Mouse (Mus musculus) urinary bladder, postnatal 10 days (tissue): ENCODE results near the gene Ntn1.

Experiments
- DNase-seq: peaks from one replicate; pipeline ENCODE4 v3.0.0; 2022; ENCODE audit warnings: low spot score

Ntn1 gene

DNA sequence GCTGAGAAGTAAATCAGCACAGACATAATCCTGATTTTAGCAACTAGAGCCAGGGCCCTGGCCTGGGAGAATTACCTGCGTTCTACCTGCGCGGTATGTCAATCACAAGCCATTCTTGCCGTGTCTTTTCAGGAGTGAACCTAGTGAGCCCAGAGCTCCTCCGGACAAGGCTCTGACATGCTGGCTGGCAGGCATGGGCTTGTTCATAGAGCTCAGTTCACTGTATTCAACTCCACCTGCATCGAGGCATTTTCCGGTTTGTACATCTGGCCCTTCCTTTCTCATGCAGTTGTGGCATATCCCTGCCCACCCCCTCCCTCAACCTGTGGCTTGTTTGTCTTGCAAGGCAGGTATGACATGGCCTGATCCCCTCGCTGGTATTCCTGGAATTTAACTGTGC, 5.0 kb upstream of the Ntn1 start:
- DNase-seq, result no peak

- DNase-seq, result no peak
Observed at GRCm38 (mm10) chr11:68404185-68404584, 3.6 kb upstream of the Ntn1 start.

DNA sequence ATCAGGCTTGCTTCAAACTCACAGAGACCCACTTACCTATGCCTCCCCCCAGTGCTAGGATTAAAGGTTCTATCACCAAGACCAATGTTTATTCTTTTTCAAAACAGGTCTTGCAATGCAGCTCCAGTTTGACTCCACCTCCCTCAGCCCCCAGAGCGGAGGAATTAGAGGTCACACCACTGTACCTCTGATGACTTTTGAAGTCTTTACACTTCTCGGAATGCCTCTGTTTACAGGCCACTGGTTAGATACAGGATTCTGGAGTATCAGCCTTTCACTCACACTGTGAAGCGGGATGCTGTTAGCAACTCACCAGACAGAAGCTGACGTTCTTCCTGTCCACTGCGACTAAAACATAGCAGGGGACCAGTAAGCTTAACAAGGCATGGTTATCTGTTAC, 805 bp upstream of the Ntn1 start:
- no peak for DNase-seq

GRCm38 (mm10) chr11:68400021-68400671, 477 bp downstream of the Ntn1 start:
- DNase-seq, result no peak

DNA sequence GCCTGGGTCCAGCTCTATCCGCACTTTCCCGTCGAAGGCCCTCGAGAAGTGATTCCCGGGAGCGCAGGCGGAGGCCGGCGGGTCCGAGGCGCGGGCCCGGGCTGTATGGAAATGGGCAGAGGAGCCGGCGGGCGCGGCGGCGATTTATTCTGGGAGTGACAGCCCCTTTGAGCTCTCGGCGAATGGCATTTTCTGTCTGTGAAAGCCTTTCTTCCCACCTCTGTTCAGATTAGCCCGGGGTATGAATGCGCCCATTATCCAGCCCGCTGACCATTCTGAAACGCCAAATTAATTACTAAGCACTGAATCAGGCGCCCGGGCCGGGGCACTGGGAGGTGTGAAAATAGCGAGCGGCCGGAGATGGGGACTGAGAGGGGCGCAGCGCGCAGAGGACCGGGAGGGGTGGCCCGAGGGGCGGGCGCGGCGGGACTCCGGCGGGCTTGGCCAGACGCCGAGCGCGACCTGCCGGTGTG, 1.0 kb downstream of the Ntn1 start:
- no peak for DNase-seq

GRCm38 (mm10) chr11:68398891-68399547, 1.6 kb downstream of the Ntn1 start:
- DNase-seq, result no peak

- no peak for DNase-seq
Observed at GRCm38 (mm10) chr11:68395546-68395945, 5.1 kb downstream of the Ntn1 start.

DNA sequence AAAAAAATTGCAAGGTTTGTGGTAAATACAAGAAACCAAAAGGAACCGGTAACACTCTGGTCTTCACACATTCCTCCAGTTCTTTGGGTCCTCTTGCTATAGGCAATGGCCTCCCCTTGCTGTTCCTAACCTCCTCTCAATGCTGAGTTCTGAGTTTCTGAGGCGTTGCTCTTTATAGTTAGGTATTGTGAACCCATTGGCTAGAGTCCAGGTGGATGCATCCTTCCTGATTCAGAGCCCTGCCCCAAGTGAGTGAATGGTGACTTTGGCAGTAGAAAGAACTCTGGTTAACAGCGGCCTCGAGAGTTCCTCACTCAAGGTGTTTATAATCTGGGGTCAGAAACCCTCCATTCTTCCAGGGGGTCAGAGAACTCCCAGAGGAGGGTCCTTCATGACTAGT, 5.9 kb downstream of the Ntn1 start:
- DNase-seq, result no peak

DNA sequence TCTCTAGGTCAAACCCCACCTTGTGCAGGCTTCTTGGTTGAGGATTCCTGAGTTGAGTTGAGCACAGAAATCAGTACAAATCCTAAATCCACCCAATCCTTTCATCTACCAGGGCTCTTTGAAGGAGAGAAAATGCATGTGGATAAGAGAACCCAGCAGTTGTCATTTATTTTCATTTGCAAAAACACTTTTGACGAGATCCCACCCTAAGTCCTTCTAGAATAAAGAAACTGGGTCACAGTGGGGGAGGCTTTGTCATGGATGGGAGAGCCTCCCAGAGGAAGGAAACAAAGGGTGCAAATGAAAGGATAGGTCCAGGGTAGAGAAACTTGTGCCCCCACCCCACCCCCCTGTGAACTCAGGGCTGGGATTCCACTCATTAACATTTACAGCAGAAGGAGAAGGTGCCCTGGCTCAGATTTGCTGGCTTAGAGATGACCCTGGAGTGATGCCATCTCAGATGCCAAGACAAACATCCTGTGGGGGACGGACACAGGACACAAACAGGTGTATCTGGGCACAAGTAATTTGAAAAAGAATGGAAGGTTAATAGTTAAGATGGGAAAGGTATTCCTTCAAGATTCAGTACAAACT, 6.6 kb downstream of the Ntn1 start:
- DNase-seq, result no peak

DNA sequence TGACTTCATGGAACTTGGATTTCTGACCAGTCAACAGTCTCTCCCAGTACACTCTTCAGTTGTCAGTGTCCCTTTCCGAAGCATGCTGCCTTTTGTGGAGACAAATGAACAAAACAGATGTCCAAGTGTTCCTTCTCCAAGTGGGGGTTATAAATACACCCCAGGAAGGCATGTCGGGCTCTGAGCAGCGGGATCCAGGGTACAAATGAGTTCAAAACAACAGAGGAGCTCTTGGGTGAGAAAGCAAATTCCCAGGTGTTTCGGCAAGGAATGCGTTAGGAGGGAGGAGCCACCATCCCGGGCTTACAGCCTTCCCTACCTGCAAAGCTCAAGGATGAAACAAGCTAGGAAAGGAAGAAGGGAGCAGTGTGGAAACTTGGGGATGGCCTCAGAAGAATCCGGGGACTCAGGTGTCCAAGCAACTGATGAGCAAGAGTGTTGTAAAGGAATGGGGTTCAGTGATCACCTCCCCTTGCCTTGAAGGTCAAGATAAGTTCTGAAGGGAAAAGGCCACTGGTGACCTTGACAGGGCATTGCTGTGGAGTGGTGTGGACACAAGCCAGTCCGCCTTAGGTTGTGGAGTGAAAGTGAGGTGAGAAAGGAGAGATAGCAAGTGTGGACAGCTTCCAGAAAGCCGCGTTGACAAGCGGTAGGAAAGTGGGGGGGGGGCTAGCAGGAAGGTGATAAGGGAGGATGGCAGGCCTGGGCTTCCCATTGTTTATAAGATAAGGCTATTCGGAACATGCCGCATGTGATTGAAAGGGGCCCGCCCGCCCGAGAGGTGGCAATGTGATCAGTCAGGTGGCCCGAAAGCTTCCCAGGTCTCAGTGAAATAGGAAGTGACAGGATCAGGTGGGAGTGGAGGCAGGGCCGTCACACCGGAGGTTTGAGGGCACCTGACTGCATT, 10.0 kb downstream of the Ntn1 start:
- no peak for DNase-seq

DNA sequence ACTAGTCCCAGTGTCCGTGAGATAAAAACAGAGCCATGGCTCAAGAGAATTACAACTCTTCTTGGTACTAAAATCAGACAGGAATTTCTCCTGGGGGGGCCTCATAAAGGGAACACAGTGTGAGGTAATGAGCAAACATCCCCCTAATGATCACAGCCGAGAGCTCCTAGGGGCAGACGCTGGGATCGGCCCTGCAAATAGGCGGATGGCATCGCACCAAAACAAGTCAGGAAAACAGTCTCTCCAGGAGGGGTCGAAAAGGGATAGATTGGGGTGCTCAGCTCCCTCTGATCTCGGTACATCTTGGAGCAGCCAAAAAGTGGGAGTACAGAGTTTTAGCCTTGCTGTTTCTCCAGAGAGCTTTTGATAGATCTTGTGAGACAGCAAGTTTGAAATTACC, 11.0 kb downstream of the Ntn1 start:
- DNase-seq, result no peak

GRCm38 (mm10) chr11:68388655-68389015, 12.0 kb downstream of the Ntn1 start:
- DNase-seq, result no peak

DNA sequence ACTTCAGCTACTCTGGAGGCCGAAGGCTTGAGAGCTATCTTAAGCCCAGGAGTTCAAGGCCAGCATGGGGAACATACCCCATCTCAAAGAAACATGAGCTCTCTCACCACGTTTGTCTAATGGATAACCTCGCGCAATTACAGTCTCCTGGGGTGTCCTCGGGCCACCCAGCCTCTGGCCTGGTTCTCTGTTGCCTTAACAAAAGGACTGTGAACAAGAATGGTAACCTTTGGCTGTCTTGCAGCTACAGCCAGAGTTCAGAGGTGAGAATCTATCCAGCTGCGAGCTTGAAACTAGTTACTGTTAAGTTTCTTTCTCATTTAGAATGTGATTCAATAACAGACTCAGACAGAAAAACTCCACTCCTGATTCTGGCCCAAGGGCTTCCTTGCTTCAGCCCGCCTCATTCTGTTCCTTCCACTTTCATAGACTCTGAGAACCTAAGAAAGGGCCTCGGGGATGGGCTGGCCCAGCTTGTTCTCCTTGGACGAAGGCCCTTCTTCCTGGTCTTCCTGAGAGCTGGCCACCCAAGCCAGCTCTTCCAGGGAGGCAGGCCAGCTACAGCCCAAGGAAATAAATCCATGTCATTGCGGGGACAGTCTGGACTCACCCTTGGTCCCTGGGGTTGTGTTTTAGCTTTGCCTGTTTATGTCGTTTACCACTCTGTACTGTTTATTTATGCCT, 12.5 kb downstream of the Ntn1 start:
- DNase-seq, result no peak

DNA sequence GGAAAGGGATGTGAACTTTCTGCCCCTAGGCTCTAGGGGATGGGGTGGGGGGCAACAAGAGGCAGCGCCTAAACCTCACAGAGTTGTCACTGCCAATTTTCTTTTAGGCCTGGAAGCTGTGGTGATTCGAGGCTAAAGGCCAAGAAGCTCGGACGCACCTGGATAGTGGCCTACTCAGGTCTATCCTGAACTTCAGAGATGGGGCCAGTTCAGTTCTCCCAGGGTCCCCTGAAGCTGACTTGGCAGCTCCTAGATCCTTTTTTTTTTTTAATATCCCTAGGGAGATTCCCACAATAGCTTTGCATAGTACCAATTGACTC, 13.2 kb downstream of the Ntn1 start:
- DNase-seq, result no peak

DNA sequence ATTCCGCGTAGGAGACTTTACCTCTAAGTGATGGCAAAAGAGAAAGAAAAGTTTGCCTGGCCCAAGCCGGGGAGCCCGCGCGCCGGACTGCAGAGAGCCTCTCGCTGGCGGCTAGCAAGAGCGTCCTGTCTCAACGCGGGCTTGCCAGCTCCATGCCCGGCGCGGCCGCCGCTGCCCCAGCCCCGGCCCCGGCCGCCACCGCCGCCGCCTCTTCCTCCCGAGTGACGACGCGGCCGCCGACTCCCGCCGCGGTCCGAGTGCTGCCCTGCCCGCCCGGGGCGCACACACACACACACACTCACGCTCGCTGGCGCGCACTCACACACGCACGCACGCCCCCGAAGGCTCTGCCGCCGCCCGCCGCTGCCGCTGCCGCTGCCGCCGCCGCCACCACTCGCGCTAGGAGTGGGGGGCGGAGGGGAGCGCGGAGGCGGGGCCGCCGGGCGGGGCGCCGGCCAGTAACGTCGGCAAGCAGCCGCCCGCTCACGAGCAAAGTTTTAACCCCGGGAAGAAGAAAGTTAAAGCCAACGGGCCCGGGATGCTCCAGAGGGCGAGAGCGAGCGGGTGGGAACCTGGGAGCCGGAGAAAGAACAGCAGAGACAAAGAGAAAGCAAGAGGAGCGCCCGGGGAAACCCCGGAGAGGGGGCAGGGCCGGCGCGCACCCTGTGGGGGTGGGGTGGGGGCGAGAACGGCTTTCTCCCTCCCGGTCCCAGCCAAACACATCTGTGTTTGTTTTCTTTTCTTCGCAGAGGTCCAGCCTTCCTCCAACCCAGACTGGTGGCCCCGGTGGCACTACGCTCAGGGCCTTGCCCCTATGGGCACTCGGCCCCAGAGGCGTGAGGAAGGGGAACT, 13.8 kb downstream of the Ntn1 start:
- no peak for DNase-seq

- no peak for DNase-seq
Observed at GRCm38 (mm10) chr11:68385921-68386588, 14.6 kb downstream of the Ntn1 start.

DNA sequence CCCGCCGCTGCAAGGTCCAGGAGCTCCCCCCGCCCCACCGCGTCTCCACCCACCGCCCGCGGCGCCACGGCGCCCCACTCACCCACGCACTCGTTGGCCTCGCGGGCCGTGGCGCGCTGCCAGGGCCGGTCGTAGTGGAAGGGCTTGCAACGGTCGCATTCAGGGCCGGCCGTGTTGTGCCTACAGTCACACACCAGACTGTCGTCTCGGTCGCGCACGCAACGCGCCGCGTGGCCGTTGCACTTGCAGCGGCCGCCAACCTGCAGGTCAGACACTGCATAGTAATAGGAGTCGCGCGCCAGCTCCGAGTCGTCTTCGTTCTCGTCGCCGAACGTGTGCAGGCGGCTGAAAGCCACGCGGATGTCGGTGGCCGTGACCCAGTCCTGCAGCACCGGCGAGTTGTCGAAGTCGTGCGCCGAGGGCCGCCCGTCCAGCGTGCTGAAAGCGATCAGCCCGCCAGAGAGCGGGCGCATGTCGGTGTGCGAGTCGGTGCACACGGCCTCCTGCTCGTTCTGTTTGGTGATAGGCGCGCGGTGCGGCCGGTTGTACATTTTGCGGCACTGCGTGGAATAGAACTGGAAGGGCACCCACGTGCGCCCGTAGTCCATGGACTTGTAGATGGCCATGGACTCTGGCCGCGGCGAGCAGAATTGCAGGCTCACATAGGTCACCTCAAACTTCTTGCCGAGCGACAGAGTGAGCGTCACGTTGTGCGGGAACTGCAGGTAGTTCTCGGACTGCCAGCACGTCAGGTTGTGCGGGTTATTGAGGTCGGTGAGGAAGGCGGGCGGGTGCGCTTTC, 15.4 kb downstream of the Ntn1 start:
- DNase-seq, result no peak

DNA sequence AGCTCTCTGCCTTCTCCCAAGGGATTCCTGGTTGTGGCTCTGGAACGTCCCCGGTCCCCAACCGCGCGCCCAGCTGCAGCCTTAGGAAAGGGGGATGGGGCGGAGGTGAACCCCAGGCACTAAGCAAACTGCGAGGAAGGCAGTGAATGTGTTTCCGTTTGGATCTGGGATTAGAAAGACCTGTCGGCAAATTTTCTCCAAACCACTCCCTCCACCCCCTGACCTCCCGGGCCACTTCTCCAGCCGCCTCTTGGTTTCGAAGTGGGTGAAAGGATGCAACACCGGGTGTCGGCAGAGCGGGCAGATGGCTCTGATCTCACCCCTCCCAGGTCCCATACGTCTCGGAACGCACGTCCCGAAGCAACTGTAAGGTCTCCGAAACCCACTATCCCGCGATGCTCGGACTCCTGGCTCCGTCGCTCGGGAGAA, 16.0 kb downstream of the Ntn1 start:
- DNase-seq, result no peak

GRCm38 (mm10) chr11:68384131-68384530, 16.5 kb downstream of the Ntn1 start:
- no peak for DNase-seq

DNA sequence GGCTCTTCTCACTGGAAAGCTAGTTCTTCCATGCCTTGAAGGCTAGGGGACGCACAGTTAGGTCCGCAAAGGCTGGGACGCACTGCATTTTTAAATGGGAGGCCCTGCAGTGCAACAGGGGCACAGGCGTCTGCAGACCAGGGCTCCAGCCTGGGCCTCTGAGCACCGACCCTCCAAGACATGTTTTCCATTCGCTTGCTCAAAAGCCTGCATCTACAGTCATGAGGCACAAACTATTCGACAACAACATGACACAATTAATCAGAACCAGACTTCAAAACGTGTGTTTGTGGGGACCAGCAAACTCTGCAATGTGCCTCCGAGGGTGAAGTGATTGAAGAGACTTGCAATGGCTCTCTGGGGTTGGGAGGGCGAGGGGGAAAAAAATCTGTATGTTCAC, 17.1 kb downstream of the Ntn1 start:
- DNase-seq, result no peak
